Mouse (Mus musculus): ENCODE measurements around the gene Hrc. TPM values are rescaled to one million over a fixed set of nuclear protein-coding genes. Genes with fewer than 3 reads are reported as not detected.

Hrc gene
- total and polyA plus RNA-seq, 3 experiments: 0.10 to 0.21 TPM; not detected in 1

DNA sequence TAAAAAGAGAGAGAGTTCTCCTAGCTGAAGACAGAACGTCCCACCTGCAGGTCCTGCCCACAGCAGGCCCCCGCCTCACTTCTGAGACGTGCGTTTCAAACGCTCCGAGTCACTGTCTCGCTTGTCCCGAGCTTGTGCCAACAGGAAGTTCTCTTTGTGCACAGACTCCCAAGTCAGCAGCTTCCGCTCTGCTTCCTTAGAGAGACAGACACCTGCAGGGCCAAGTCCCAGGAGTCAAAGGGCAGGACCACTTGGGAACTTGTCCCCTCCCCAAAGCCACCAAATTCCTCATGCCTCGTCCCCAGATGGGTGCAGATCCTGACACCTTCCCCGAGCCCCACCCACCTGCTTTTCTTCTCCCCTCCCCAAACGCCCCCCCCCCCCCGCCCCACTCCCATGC lies 30.2 kb upstream of the Hrc start:
- Histone ChIP-seq H3K27me3 (replicated peaks) (no peaks in the 10 kb centered on the region), H3K4me1 (ENCODE audit: control insufficient read depth in 1 of 2, insufficient read depth in 2 of 2) (peaks cover 5 to 19% of the 10 kb centered on the region in 2 experiments), H3K9ac (ENCODE audit: insufficient read depth, low read depth) (no peak overlapping the region), H3K9me3 (replicated peaks; ENCODE audit: low read length) (no peaks in the 10 kb centered on the region), H3K4me3 (replicated peaks in 1 of 3; ENCODE audit: low read depth in 2 of 3, low read length in 2 of 3, poor library complexity in 1 of 3) (no peak overlapping the region), H3K36me3 (replicated peaks in 1 of 2; ENCODE audit: control insufficient read depth in 1 of 2, insufficient read depth in 1 of 2, low read length in 1 of 2) (peaks cover 7 to 27% of the 10 kb centered on the region in 2 experiments), H3K4me2 (ENCODE audit: insufficient read depth, low read depth, poor library complexity, severe bottlenecking) (no peak overlapping the region), H3K27ac (ENCODE audit: insufficient read depth, low read depth) (no peak overlapping the region), H3K79me2 (replicated peaks; ENCODE audit: control insufficient read depth, extremely low read depth, insufficient read depth, poor library complexity, severe bottlenecking) (no peaks in the 10 kb centered on the region)
- in situ Hi-C loops (cut with MboI; ENCODE audit: low pct_ligation_motif_present, low pct_unique_long_range_greater_than_20kb, low sequenced_read_pairs): loop anchor here (5.0 to 10.0 kb wide), 3 partner anchors 42 to 140 kb away; partner anchors contain the start of genes Slc17a7 and Snrnp70
- dilution Hi-C loops (cut with MboI; ENCODE audit: extremely low pct_ligation_motif_present, extremely low pct_unique_long_range_greater_than_20kb, low sequenced_read_pairs): no loop called here
- TF ChIP-seq USF2 (conservative IDR thresholded peaks at IDR 0.05; ENCODE audit: low read depth, low read length) (no peak), CHD2 (IDR thresholded peaks at IDR 0.05; ENCODE audit: low read length) (no peak), SMC3 (IDR thresholded peaks at IDR 0.05; ENCODE audit: low read depth, low read length) (no peak), POLR2A (IDR thresholded peaks at IDR 0.05; ENCODE audit: low read depth, low read length) (no peak), MXI1 (IDR thresholded peaks at IDR 0.05; ENCODE audit: low read depth, low read length) (no peak), RCOR1 (conservative IDR thresholded peaks at IDR 0.05; ENCODE audit: low read depth, low read length) (no peak), HCFC1 (IDR thresholded peaks at IDR 0.05; ENCODE audit: low read depth, low read length) (no peak), E2F4 (IDR thresholded peaks at IDR 0.05; ENCODE audit: insufficient replicate concordance, low read depth, low read length) (no peak), JUND (conservative IDR thresholded peaks at IDR 0.05; ENCODE audit: low read depth, low read length) (no peak), MAX (IDR thresholded peaks at IDR 0.05; ENCODE audit: low read length) (no peak), EP300 (IDR thresholded peaks at IDR 0.05; ENCODE audit: low read length) (no peak)
- no peak for DNase-seq (ENCODE audit: extremely low read depth)

DNA sequence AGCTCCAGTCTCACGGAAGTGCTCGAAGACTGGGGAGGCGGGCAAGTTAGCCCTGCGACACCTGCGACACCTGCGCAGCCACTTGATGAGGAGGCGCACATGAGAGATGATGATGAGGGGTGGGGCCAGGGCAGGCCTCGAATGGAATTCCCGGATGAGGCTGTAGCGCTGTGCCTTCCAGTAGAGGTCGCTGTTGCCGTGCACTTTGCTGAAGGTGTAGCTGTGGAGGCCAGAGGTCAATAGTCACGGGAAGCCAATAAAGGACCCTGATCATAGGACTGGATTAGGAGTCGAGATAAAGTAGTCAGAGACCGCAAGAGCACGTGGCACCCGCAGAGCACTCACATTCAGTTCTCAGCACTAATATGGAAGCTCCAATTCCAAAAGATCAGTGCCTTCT lies 29.8 kb upstream of the Hrc start:
- Histone ChIP-seq H3K36me3 (replicated peaks in 1 of 2; ENCODE audit: control insufficient read depth in 1 of 2, insufficient read depth in 1 of 2, low read length in 1 of 2) (peaks cover 7 to 29% of the 10 kb centered on the region in 2 experiments), H3K4me3 (replicated peaks in 1 of 3; ENCODE audit: low read depth in 2 of 3, low read length in 2 of 3, poor library complexity in 1 of 3) (no peak overlapping the region), H3K4me1 (ENCODE audit: control insufficient read depth in 1 of 2, insufficient read depth in 2 of 2) (peaks cover 5 to 16% of the 10 kb centered on the region in 2 experiments), H3K9me3 (replicated peaks; ENCODE audit: low read length) (no peaks in the 10 kb centered on the region), H3K27me3 (replicated peaks) (peaks cover 1% of the 10 kb centered on the region), H3K4me2 (ENCODE audit: insufficient read depth, low read depth, poor library complexity, severe bottlenecking) (no peak overlapping the region), H3K79me2 (replicated peaks; ENCODE audit: control insufficient read depth, extremely low read depth, insufficient read depth, poor library complexity, severe bottlenecking) (no peaks in the 10 kb centered on the region), H3K9ac (ENCODE audit: insufficient read depth, low read depth) (no peak overlapping the region), H3K27ac (ENCODE audit: insufficient read depth, low read depth) (no peak overlapping the region)
- in situ Hi-C loops (cut with MboI; ENCODE audit: low pct_ligation_motif_present, low pct_unique_long_range_greater_than_20kb, low sequenced_read_pairs): loop anchor here (5.0 to 10.0 kb wide), 3 partner anchors 42 to 140 kb away; partner anchors contain the start of genes Slc17a7 and Snrnp70
- dilution Hi-C loops (cut with MboI; ENCODE audit: extremely low pct_ligation_motif_present, extremely low pct_unique_long_range_greater_than_20kb, low sequenced_read_pairs): no loop called here
- TF ChIP-seq NRF1 (IDR thresholded peaks at IDR 0.05; ENCODE audit: low read depth, low read length) (peak; percentile 26; the same call in 1 of the 2 replicates), SMC3 (IDR thresholded peaks at IDR 0.05; ENCODE audit: low read depth, low read length) (peak; percentile 60), RCOR1 (conservative IDR thresholded peaks at IDR 0.05; ENCODE audit: low read depth, low read length) (no peak), CTCF (conservative IDR thresholded peaks at IDR 0.05 in 1 of 2, IDR thresholded peaks at IDR 0.05 in 1 of 2; ENCODE audit: low read depth in 2 of 2, low read length in 2 of 2) (peak; percentile 50 to 79), RAD21 (IDR thresholded peaks at IDR 0.05; ENCODE audit: low read depth, low read length) (peak; percentile 71)
- DNase-seq (ENCODE audit: extremely low read depth): peak; percentile 53
